Mouse (Mus musculus) liver, embryonic 11.5 days (tissue): Measurements from ENCODE around the gene Hnrnpu. TPM values are rescaled to one million over a fixed set of nuclear protein-coding genes. Genes with fewer than 3 reads are reported as not detected.
"Not testable (repeated sequence)": the region's sequence is repeated elsewhere in the genome, so short reads cannot be mapped to it uniquely, and the experiment has no call there.

Experiments used
- ATAC-seq: fragments of 200-750 bp; cut with Nextera tagmentation; replicated peaks from 2 replicates; pipeline ENCODE4 v1.8.0; 2017; ENCODE audit warnings: moderate number of reproducible peaks, mild to moderate bottlenecking, moderate TSS enrichment, moderate library complexity; ENCODE audit not compliant: low FRiP score
- DNase-seq: peaks from one replicate; pipeline ENCODE4 v3.0.0-alpha.2; 2017; ENCODE audit warnings: low spot score
- H3K27ac ChIP-seq: fragments of 300-500 bp; sonication (generic); 2 replicates; pipeline ENCODE4 v1.5.1; 2014; ENCODE audit warnings: mild to moderate bottlenecking, low read depth, low read length, control low read depth
- H3K27me3 ChIP-seq: fragments of 300-500 bp; sonication (generic); replicated peaks from 2 replicates; pipeline ENCODE4 v1.6.1; 2014; ENCODE audit warnings: low read length, mixed read lengths; ENCODE audit not compliant: control insufficient read depth, insufficient read depth
- H3K36me3 ChIP-seq: fragments of 300-500 bp; sonication (generic); 2 replicates; pipeline ENCODE4 v1.6.1; 2014; ENCODE audit warnings: mild to moderate bottlenecking, low read length, moderate library complexity, mixed read lengths; ENCODE audit not compliant: control insufficient read depth, insufficient read depth
- H3K4me1 ChIP-seq: fragments of 300-500 bp; sonication (generic); replicated peaks from 2 replicates; pipeline ENCODE4 v1.6.1; 2014; ENCODE audit warnings: low read length, mixed read lengths; ENCODE audit not compliant: control insufficient read depth, insufficient read depth
- H3K4me2 ChIP-seq: fragments of 300-500 bp; sonication (generic); 2 replicates; pipeline ENCODE4 v1.6.1; 2014; ENCODE audit warnings: mild to moderate bottlenecking, control low read depth, moderate library complexity
- H3K4me3 ChIP-seq: fragments of 300-500 bp; sonication (generic); 2 replicates; pipeline ENCODE4 v1.5.1; 2014; ENCODE audit warnings: low read depth, low read length, control low read depth
- H3K9ac ChIP-seq: fragments of 300-500 bp; sonication (generic); 2 replicates; pipeline ENCODE4 v1.6.1; 2014; ENCODE audit warnings: low read depth, low read length, control low read depth
- H3K9me3 ChIP-seq: fragments of 300-500 bp; sonication (generic); 2 replicates; pipeline ENCODE4 v1.6.1; 2016; ENCODE audit warnings: low read length, inconsistent platforms, mixed read lengths; ENCODE audit not compliant: control insufficient read depth
- WGBS: fragments of 180-500 bp; shearing (Covaris S2); extraction: QIAGEN DNeasy Blood & Tissue Kit; methylation state at CpG from one replicate; pipeline ENCODE4 v1.1.7; 2014; 5-methylcytosine and 5-hydroxymethylcytosine counted together
- microRNA-seq: library from miRNA; unstranded; fragments of <30 nt; microRNA quantifications from one replicate; pipeline ENCODE4, GENCODE M21; 2017; ENCODE audit warnings: borderline number of aligned reads
- polyA plus RNA-seq: library from polyadenylated mRNA; unstranded; fragments of >200 nt; fragmentation: Nextera tagmentation; extraction: Ambion mirVana; gene quantifications from 2 replicates; pipeline ENCODE4 v1.2.1, GENCODE M21; 2014

The Hnrnpu gene
- polyA plus RNA-seq, 1 experiment from 2014 or later = 571 TPM

- H3K4me1 ChIP-seq, H3K4me3 ChIP-seq, H3K36me3 ChIP-seq, H3K9ac ChIP-seq, H3K27ac ChIP-seq, ATAC-seq, DNase-seq, H3K4me2 ChIP-seq, H3K9me3 ChIP-seq, H3K27me3 ChIP-seq: not testable (repeated sequence)
- WGBS = 91% methylated on average over 3 of the region's 3 CpGs
These were observed 54.3 kb downstream of the Hnrnpu start for GRCm38 (mm10) chr1:178283314-178283713.

- WGBS = under 1% methylated on average over 87 of the region's 87 CpGs
- ATAC-seq = peak; percentile 69
- Histone ChIP-seq H3K9ac (peak overlapping the region; percentile 64), H3K4me3 (peak overlapping the region; percentile 64), H3K4me1 (no peaks in the 10 kb centered on the region), H3K36me3 (no peaks in the 10 kb centered on the region), H3K4me2 (peak overlapping the region; percentile 87), H3K27me3 (peaks cover 20% of the 10 kb centered on the region), H3K27ac (no peak overlapping the region), H3K9me3 (no peaks in the 10 kb centered on the region)
- DNase-seq = peak; percentile 61
These were observed 61.3 kb downstream of the Hnrnpu start for GRCm38 (mm10) chr1:178276054-178276911.

DNA sequence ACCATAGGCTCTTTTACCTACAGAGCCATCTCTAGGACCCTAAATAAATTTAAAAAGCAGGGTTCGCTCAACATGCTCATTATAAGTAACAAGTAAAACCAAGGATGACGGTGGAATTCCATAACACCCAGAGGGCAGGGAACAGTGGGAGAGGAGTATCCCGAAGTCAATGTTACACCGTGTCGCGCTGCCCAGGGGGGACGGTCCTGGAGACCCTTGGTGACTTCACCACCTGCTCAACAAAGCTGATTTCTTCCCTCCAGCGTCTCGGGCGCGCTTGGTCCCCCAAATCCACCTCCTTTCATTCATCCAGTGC, 61.9 kb downstream of the Hnrnpu start:
- Histone ChIP-seq H3K9ac (peak overlapping the region; percentile 64), H3K27me3 (peaks cover 20% of the 10 kb centered on the region), H3K4me1 (no peaks in the 10 kb centered on the region), H3K36me3 (no peaks in the 10 kb centered on the region), H3K4me2 (peak overlapping the region; percentile 87), H3K27ac (no peak overlapping the region), H3K4me3 (peak overlapping the region; percentile 64), H3K9me3 (no peaks in the 10 kb centered on the region)
- 11% methylated on average over 11 of the region's 11 CpGs for WGBS
- ATAC-seq (no peak), DNase-seq (no peak)

DNA sequence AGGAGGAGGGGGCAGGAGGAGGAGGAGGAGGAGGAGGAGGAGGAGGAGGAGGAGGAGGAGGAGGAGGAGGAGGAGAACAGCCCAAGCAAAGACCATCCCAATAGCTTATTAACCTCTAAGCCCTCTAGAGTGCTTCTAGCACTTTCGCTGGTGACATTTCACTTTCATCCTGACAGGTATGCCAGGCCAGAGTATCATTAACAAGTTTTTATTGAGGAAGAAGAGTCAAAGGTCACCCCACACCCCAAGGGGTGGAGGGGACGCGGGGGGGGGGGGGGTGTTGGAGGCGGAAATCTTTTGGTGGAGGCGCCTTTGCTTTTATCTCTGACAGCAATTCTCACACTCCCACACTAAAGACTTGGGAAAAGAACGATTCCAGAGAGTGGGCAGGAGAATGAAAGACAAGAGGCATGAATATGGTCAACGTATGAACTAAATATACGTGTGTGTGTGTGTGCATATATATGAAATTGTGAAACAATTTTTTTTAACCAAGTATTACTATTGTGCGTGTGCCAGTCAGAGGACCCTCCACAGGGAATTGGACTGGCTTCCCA, 62.3 kb downstream of the Hnrnpu start:
- DNase-seq = peak; percentile 18
- no peak overlapping the region for H3K27ac ChIP-seq
- no peaks in the 10 kb centered on the region for H3K9me3 ChIP-seq
- no peaks in the 10 kb centered on the region for H3K4me1 ChIP-seq
- H3K4me2 ChIP-seq = peak overlapping the region; percentile 87; the same call in 1 of the 2 replicates
- 46% methylated on average over 9 of the region's 9 CpGs for WGBS
- peaks cover 20% of the 10 kb centered on the region for H3K27me3 ChIP-seq
- no peak overlapping the region for H3K9ac ChIP-seq
- no peak for ATAC-seq
- no peak overlapping the region for H3K4me3 ChIP-seq
- H3K36me3 ChIP-seq = no peaks in the 10 kb centered on the region

Small RNAs within 50 kb of the gene (microRNA-seq; reads per million reads assigned to microRNA genes)
- not detected for gene Gm27458

Other genes with a start within 250 kb of the Hnrnpu start
- 18.6 and 19.5 TPM in 2 replicates for gene Desi2, start 150.4 kb downstream of the Hnrnpu start, polyA plus RNA-seq
- gene Cox20, start 18.7 kb downstream of the Hnrnpu start, polyA plus RNA-seq = 108 and 129 TPM in 2 replicates
- 5.8 and 6.5 TPM in 2 replicates for gene Efcab2, start 68.3 kb upstream of the Hnrnpu start, polyA plus RNA-seq
- gene Kif26b, start 191.3 kb upstream of the Hnrnpu start, polyA plus RNA-seq = 2.7 TPM in 2 replicates